Mouse (Mus musculus): ENCODE results near the gene Phf21a. TPM values are rescaled to one million over a fixed set of nuclear protein-coding genes. Genes with fewer than 3 reads are reported as not detected.

Gene Phf21a
- total and polyA plus RNA-seq, 3 experiments, result 26.4 to 30.2 (median 27.6) TPM

DNA sequence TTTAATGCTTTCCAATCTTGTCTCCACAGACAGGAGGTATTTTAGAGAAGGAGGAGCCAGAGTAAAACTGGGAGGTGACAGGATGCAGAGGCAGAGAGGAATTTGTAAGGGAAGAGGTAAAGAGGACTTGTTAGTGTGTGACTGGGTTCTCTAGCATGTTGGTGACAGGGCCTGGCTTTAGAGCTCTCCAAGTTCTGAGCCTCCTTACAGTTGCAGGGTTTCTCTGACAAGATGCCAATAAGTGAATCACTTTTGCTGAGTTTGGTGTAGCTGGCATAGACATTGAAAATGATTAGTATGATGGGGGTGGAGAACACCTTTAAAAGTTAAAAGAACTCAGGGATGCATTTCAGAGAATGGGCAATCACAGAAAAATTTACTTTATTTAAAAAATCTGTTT, 138.8 kb downstream of the Phf21a start:
- Histone ChIP-seq H3K79me2 (replicated peaks; ENCODE audit: control insufficient read depth, insufficient read depth, low read length) (peaks cover 2% of the 10 kb centered on the region), H3K4me3 (no peak overlapping the region), H3K27me3 (ENCODE audit: control insufficient read depth, insufficient read depth, low read length) (no peaks in the 10 kb centered on the region), H3K36me3 (ENCODE audit: control insufficient read depth, insufficient read depth, low read length) (peaks cover 3% of the 10 kb centered on the region), H3K27ac (no peak overlapping the region), H3K4me1 (ENCODE audit: control insufficient read depth, insufficient read depth, low read length) (no peaks in the 10 kb centered on the region; the same call in 1 of the 2 replicates), H3K9ac (ENCODE audit: low read depth, low read length) (no peak overlapping the region)
- no peak for TF ChIP-seq EP300 (IDR thresholded peaks at IDR 0.05; ENCODE audit: insufficient read depth, low read depth, low read length)
- TF ChIP-seq POLR2A (IDR thresholded peaks at IDR 0.05; ENCODE audit: insufficient read depth, low read depth, low read length), result no peak
- TF ChIP-seq CTCF (IDR thresholded peaks at IDR 0.05), result no peak
- intact Hi-C loops (cut with DNase I), result no loop called here
- no peak for DNase-seq

DNA sequence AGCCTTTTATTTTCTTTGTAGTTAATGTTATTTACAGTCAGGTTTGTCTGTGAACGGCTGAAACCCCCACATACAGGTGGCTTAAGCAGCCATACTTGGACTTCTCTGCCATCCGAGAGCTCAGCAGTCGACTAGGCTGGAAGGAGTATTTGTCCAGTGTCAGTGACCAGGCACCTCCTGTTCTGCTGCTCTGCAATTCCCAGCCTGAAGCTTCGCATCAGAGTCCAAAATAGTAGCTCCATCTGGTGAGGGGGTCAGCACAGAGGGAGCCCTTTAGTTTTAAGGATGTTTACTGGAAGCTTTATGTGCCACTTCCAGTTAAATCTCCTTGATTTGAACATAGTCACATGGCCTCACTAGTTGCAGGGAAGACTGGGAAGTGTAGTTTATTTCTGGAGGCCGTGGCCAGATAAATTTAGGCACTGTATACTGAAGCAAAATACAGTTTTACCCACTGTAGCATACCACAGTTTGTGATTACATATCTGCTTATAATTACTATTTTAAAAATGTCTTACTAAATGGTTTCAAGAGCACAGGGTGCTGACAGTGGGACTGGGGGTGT, 141.9 kb downstream of the Phf21a start:
- no peak for TF ChIP-seq POLR2A (IDR thresholded peaks at IDR 0.05; ENCODE audit: insufficient read depth, low read depth, low read length)
- TF ChIP-seq EP300 (IDR thresholded peaks at IDR 0.05; ENCODE audit: insufficient read depth, low read depth, low read length), result no peak
- no peak for TF ChIP-seq CTCF (IDR thresholded peaks at IDR 0.05)
- Histone ChIP-seq H3K9ac (ENCODE audit: low read depth, low read length) (no peak overlapping the region), H3K27ac (no peak overlapping the region), H3K79me2 (replicated peaks; ENCODE audit: control insufficient read depth, insufficient read depth, low read length) (no peaks in the 10 kb centered on the region), H3K4me1 (ENCODE audit: control insufficient read depth, insufficient read depth, low read length) (no peaks in the 10 kb centered on the region; the same call in 1 of the 2 replicates), H3K4me3 (no peak overlapping the region), H3K27me3 (ENCODE audit: control insufficient read depth, insufficient read depth, low read length) (no peaks in the 10 kb centered on the region), H3K36me3 (ENCODE audit: control insufficient read depth, insufficient read depth, low read length) (peaks cover 3% of the 10 kb centered on the region; the same call in 1 of the 2 replicates)
- intact Hi-C loops (cut with DNase I), result no loop called here
- 88% methylated on average over 5 of the region's 5 CpGs for WGBS
- DNase-seq, result no peak

DNA sequence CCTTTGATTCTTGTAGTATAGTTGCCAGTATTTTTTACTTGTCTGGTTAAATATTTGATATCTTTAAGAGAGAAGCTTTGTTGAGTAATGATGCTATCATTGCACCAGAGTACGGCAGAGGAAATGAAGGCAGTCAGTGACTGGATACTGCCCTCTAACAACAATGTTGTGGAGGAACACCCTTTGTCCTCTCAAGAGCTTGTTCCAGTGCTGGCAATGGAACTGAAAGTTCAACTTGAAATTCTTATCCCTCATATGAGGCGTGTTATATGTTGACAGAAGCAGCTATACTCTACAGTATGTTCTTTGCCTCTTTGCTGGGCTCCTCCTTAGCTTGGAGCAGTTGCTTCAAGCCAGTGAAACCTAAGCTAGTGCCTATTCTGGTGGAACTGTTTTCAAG, 147.4 kb downstream of the Phf21a start:
- DNase-seq, result no peak
- no peaks in the 10 kb centered on the region for H3K79me2 ChIP-seq (replicated peaks; ENCODE audit: control insufficient read depth, insufficient read depth, low read length)
- no peaks in the 10 kb centered on the region for H3K27me3 ChIP-seq (ENCODE audit: control insufficient read depth, insufficient read depth, low read length)
- H3K36me3 ChIP-seq (ENCODE audit: control insufficient read depth, insufficient read depth, low read length), result peaks cover 1% of the 10 kb centered on the region; the same call in 1 of the 2 replicates
- no peak for TF ChIP-seq CTCF (IDR thresholded peaks at IDR 0.05)
- no peak for TF ChIP-seq POLR2A (IDR thresholded peaks at IDR 0.05; ENCODE audit: insufficient read depth, low read depth, low read length)
- no peak for TF ChIP-seq EP300 (IDR thresholded peaks at IDR 0.05; ENCODE audit: insufficient read depth, low read depth, low read length)
- no peak overlapping the region for H3K4me3 ChIP-seq
- intact Hi-C loops (cut with DNase I), result no loop called here
- WGBS, result 43% methylated on average over 2 of the region's 2 CpGs
- H3K9ac ChIP-seq (ENCODE audit: low read depth, low read length), result no peak overlapping the region
- no peak overlapping the region for H3K27ac ChIP-seq
- H3K4me1 ChIP-seq (ENCODE audit: control insufficient read depth, insufficient read depth, low read length), result no peaks in the 10 kb centered on the region

DNA sequence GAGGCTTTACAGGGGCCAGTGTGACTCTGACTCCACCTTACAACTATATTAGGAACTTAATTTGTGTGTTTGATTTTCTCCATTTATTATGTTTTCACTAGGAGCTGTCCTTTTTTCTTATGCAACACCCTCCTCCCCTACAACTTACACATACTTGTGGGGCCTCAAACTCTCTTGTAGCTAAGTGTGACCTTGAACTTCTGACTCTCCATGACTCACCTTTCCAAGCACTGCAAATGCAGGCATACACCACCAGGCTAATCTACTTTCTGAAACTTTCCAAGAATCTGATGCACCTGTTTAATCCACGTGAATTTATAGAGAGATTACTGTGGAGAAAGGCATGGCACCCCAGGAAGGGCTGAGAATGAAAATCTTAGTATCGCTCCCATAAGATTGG, 147.9 kb downstream of the Phf21a start:
- 98% methylated on average over 2 of the region's 2 CpGs for WGBS
- Histone ChIP-seq H3K36me3 (ENCODE audit: control insufficient read depth, insufficient read depth, low read length) (peaks cover 1% of the 10 kb centered on the region; the same call in 1 of the 2 replicates), H3K4me3 (no peak overlapping the region), H3K27ac (no peak overlapping the region), H3K79me2 (replicated peaks; ENCODE audit: control insufficient read depth, insufficient read depth, low read length) (no peaks in the 10 kb centered on the region), H3K4me1 (ENCODE audit: control insufficient read depth, insufficient read depth, low read length) (no peaks in the 10 kb centered on the region), H3K27me3 (ENCODE audit: control insufficient read depth, insufficient read depth, low read length) (no peaks in the 10 kb centered on the region), H3K9ac (ENCODE audit: low read depth, low read length) (no peak overlapping the region)
- no peak for TF ChIP-seq EP300 (IDR thresholded peaks at IDR 0.05; ENCODE audit: insufficient read depth, low read depth, low read length)
- no peak for DNase-seq
- intact Hi-C loops (cut with DNase I), result no loop called here

DNA sequence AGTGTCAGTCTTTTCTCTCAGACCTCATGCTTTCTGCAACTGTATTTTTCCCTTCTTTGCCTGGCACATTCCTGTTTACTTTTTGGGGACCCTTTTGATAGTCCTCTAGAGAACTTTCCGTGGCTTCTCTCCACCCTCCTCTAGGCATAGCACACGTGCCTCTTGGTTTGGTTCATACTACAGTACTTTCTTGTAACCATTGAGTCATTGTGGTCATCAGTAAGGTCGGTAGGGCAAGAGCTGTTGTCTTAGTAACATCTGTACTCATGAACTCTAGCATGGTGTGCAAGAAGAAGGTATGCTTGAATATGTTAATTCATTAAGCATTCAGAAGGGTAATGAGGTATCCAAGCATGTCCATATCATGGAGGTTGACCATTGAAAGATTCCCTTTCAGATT, 148.4 kb downstream of the Phf21a start:
- H3K4me1 ChIP-seq (ENCODE audit: control insufficient read depth, insufficient read depth, low read length), result no peaks in the 10 kb centered on the region
- no peak overlapping the region for H3K27ac ChIP-seq
- TF ChIP-seq EP300 (IDR thresholded peaks at IDR 0.05; ENCODE audit: insufficient read depth, low read depth, low read length) (no peak), POLR2A (IDR thresholded peaks at IDR 0.05; ENCODE audit: insufficient read depth, low read depth, low read length) (no peak), CTCF (IDR thresholded peaks at IDR 0.05) (no peak)
- intact Hi-C loops (cut with DNase I), result no loop called here
- H3K4me3 ChIP-seq, result no peak overlapping the region
- peaks cover 1% of the 10 kb centered on the region; the same call in 1 of the 2 replicates for H3K36me3 ChIP-seq (ENCODE audit: control insufficient read depth, insufficient read depth, low read length)
- 87% methylated on average over 3 of the region's 3 CpGs for WGBS
- no peak overlapping the region for H3K9ac ChIP-seq (ENCODE audit: low read depth, low read length)
- no peak for DNase-seq
- no peaks in the 10 kb centered on the region for H3K27me3 ChIP-seq (ENCODE audit: control insufficient read depth, insufficient read depth, low read length)
- H3K79me2 ChIP-seq (replicated peaks; ENCODE audit: control insufficient read depth, insufficient read depth, low read length), result no peaks in the 10 kb centered on the region

DNA sequence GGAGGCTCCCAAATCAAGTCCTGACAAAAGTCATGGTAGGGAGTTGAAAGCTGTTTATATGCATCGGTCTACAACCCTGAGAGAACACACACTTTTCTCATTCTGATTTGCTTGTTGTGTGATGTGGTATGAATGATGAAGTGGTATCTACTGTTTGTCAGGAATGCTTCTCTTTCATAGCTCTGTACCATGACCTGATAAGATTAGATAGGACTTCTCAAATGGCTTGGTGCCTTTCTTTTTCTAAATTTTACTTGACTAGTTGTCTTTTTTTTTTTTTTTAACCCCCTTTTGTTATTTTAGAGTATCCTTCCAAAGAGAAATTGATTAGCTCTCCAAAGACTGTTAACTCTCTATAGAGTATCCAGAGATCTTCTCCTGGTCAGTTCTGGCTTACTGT, 153.2 kb downstream of the Phf21a start:
- no peaks in the 10 kb centered on the region for H3K4me1 ChIP-seq (ENCODE audit: control insufficient read depth, insufficient read depth, low read length)

More for the DNA sequence above, 153.2 kb downstream of the Phf21a start:
- Histone ChIP-seq H3K79me2 (replicated peaks; ENCODE audit: control insufficient read depth, insufficient read depth, low read length) (no peaks in the 10 kb centered on the region), H3K27ac (no peak overlapping the region), H3K9ac (ENCODE audit: low read depth, low read length) (no peak overlapping the region), H3K36me3 (ENCODE audit: control insufficient read depth, insufficient read depth, low read length) (no peaks in the 10 kb centered on the region), H3K27me3 (ENCODE audit: control insufficient read depth, insufficient read depth, low read length) (no peaks in the 10 kb centered on the region), H3K4me3 (no peak overlapping the region)
- DNase-seq, result no peak
- intact Hi-C loops (cut with DNase I), result no loop called here
- TF ChIP-seq POLR2A (IDR thresholded peaks at IDR 0.05; ENCODE audit: insufficient read depth, low read depth, low read length) (no peak), CTCF (IDR thresholded peaks at IDR 0.05) (no peak), EP300 (IDR thresholded peaks at IDR 0.05; ENCODE audit: insufficient read depth, low read depth, low read length) (no peak)
- 94% methylated on average over 1 of the region's 1 CpGs for WGBS
